Mouse (Mus musculus): ENCODE measurements around the gene Sfswap. TPM values are rescaled to one million over a fixed set of nuclear protein-coding genes. Genes with fewer than 3 reads are reported as not detected.

Gene Sfswap
- polyA plus RNA-seq, 1 experiment from 2014 or later: 53.6 TPM

GRCm38 (mm10) chr5:129521501-129521900 is 20.5 kb downstream of the Sfswap start:
- WGBS: 88% methylated on average over 7 of the region's 7 CpGs
- peaks cover 9% of the 10 kb centered on the region for H3K36me3 ChIP-seq (ENCODE audit: control insufficient read depth, insufficient read depth, low read length)
- H3K4me1 ChIP-seq (ENCODE audit: control insufficient read depth, insufficient read depth, low read length): no peaks in the 10 kb centered on the region
- H3K4me2 ChIP-seq (ENCODE audit: low read length): no peak overlapping the region
- H3K9me3 ChIP-seq (replicated peaks; ENCODE audit: control insufficient read depth, low read length, poor library complexity, severe bottlenecking): no peaks in the 10 kb centered on the region
- H3K27ac ChIP-seq (ENCODE audit: low read length): no peak overlapping the region
- H3K4me3 ChIP-seq (ENCODE audit: low read depth, low read length): no peak overlapping the region
- no peak for ATAC-seq
- no peak overlapping the region for H3K9ac ChIP-seq (ENCODE audit: low read depth, low read length)
- H3K27me3 ChIP-seq (ENCODE audit: control insufficient read depth, insufficient read depth, low read depth, low read length): no peaks in the 10 kb centered on the region

DNA sequence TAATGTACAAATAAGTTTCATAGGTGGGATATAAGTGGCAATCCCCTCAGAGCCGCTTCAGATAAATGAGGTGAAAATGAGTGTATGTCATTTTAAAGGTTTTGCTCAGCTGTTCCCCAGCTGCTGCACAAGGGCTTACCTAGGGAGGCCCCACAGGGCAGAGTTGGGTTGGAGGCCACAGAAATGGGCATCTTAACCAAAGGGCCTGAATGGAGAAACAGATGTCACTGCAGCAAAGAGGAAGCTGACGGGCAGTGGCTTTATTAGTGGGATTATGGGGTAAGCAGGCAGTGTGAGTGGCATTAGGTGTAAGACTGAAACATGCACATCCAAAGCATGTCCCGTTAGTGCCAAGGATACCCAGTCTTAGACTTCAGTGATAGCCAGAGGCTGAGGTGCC is 20.9 kb downstream of the Sfswap start:
- H3K4me3 ChIP-seq (ENCODE audit: low read depth, low read length): no peak overlapping the region
- no peak for ATAC-seq
- no peaks in the 10 kb centered on the region for H3K27me3 ChIP-seq (ENCODE audit: control insufficient read depth, insufficient read depth, low read depth, low read length)
- H3K9me3 ChIP-seq (replicated peaks; ENCODE audit: control insufficient read depth, low read length, poor library complexity, severe bottlenecking): no peaks in the 10 kb centered on the region
- 90% methylated on average over 3 of the region's 3 CpGs for WGBS
- H3K27ac ChIP-seq (ENCODE audit: low read length): no peak overlapping the region
- H3K4me2 ChIP-seq (ENCODE audit: low read length): no peak overlapping the region
- H3K9ac ChIP-seq (ENCODE audit: low read depth, low read length): no peak overlapping the region
- H3K36me3 ChIP-seq (ENCODE audit: control insufficient read depth, insufficient read depth, low read length): peaks cover 9% of the 10 kb centered on the region
- H3K4me1 ChIP-seq (ENCODE audit: control insufficient read depth, insufficient read depth, low read length): no peaks in the 10 kb centered on the region

DNA sequence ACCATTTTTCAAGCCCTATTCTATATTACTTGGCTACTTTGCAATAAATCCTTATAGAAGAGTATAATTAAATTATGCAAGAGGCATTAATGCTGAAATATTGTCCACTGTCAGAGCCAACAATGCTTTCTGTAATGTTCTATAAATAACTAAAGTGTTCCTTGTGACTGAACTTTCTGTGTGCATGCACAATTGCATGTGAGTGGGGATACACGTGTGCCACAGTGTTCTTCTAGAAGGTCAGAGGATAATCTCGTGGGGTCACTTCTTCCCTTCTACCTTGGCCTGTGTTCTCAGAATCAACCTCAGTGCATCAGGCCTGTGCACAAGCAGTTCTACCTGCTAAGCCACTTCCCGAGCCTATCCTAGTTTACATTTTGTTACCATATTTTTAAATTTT is 22.1 kb downstream of the Sfswap start:
- H3K27me3 ChIP-seq (ENCODE audit: control insufficient read depth, insufficient read depth, low read depth, low read length): no peaks in the 10 kb centered on the region
- no peak for ATAC-seq
- H3K9ac ChIP-seq (ENCODE audit: low read depth, low read length): no peak overlapping the region
- 84% methylated on average over 3 of the region's 3 CpGs for WGBS
- H3K4me2 ChIP-seq (ENCODE audit: low read length): no peak overlapping the region
- H3K36me3 ChIP-seq (ENCODE audit: control insufficient read depth, insufficient read depth, low read length): peaks cover 5% of the 10 kb centered on the region
- H3K4me1 ChIP-seq (ENCODE audit: control insufficient read depth, insufficient read depth, low read length): no peaks in the 10 kb centered on the region
- no peaks in the 10 kb centered on the region for H3K9me3 ChIP-seq (replicated peaks; ENCODE audit: control insufficient read depth, low read length, poor library complexity, severe bottlenecking)
- no peak overlapping the region for H3K27ac ChIP-seq (ENCODE audit: low read length)
- no peak overlapping the region for H3K4me3 ChIP-seq (ENCODE audit: low read depth, low read length)

DNA sequence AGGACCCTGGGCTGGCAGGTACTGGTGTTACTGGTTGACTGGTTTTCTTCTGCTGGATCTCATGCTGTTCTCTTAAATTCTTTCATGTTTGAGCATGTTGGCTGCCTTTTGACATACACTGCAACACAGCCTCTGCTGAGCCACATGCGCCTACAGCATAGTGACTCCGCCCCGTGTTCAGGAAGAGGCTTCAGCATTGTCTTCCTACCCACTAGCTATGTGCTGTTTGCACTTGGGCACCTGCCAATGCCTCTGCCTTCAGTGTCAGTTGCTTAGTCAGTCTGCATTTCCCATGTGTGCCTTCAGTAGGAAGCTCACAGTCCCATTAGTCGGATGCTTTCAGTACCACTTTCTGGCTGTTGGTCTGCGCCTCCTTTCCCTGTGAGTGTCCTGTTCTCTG is 23.7 kb downstream of the Sfswap start:
- Histone ChIP-seq H3K4me3 (ENCODE audit: low read depth, low read length) (no peak overlapping the region), H3K27ac (ENCODE audit: low read length) (no peak overlapping the region), H3K4me1 (ENCODE audit: control insufficient read depth, insufficient read depth, low read length) (no peaks in the 10 kb centered on the region), H3K9me3 (replicated peaks; ENCODE audit: control insufficient read depth, low read length, poor library complexity, severe bottlenecking) (no peaks in the 10 kb centered on the region), H3K4me2 (ENCODE audit: low read length) (no peak overlapping the region), H3K36me3 (ENCODE audit: control insufficient read depth, insufficient read depth, low read length) (peaks cover 5% of the 10 kb centered on the region), H3K9ac (ENCODE audit: low read depth, low read length) (no peak overlapping the region), H3K27me3 (ENCODE audit: control insufficient read depth, insufficient read depth, low read depth, low read length) (no peaks in the 10 kb centered on the region)
- 94% methylated on average over 5 of the region's 5 CpGs for WGBS
- ATAC-seq: no peak

- no peak overlapping the region for H3K9ac ChIP-seq (ENCODE audit: low read depth, low read length)
- H3K27me3 ChIP-seq (ENCODE audit: control insufficient read depth, insufficient read depth, low read depth, low read length): no peaks in the 10 kb centered on the region
- ATAC-seq: no peak
- no peak overlapping the region for H3K4me2 ChIP-seq (ENCODE audit: low read length)
- H3K27ac ChIP-seq (ENCODE audit: low read length): no peak overlapping the region
- 95% methylated on average over 5 of the region's 5 CpGs for WGBS
- H3K4me1 ChIP-seq (ENCODE audit: control insufficient read depth, insufficient read depth, low read length): no peaks in the 10 kb centered on the region
- no peaks in the 10 kb centered on the region for H3K9me3 ChIP-seq (replicated peaks; ENCODE audit: control insufficient read depth, low read length, poor library complexity, severe bottlenecking)
- peaks cover 5% of the 10 kb centered on the region for H3K36me3 ChIP-seq (ENCODE audit: control insufficient read depth, insufficient read depth, low read length)
- no peak overlapping the region for H3K4me3 ChIP-seq (ENCODE audit: low read depth, low read length)
Observed at GRCm38 (mm10) chr5:129527162-129527561, 26.1 kb downstream of the Sfswap start.

DNA sequence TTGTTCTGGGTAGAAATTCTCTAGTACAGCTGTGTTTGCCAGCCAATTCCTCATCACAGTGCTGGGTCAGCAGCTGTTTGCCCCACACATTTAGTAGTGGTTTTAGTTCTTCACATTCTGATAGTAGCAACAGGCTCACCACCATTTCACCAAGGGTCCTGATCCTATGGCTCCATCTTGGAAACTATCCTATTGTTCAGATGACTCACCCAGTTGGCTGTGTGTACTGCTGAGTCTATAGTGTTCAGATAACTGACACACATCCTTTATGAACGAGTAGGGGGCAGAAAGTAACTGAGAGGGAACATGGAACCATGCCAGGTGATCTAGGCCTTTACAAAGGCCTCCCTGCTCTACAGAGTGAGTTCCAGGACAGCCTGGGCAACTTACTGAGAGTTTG is 28.6 kb downstream of the Sfswap start:
- H3K36me3 ChIP-seq (ENCODE audit: control insufficient read depth, insufficient read depth, low read length): no peaks in the 10 kb centered on the region; the same call in none of the 2 replicates
- no peak for ATAC-seq
- H3K4me2 ChIP-seq (ENCODE audit: low read length): no peak overlapping the region
- no peaks in the 10 kb centered on the region for H3K9me3 ChIP-seq (replicated peaks; ENCODE audit: control insufficient read depth, low read length, poor library complexity, severe bottlenecking)
- H3K9ac ChIP-seq (ENCODE audit: low read depth, low read length): no peak overlapping the region
- H3K27ac ChIP-seq (ENCODE audit: low read length): no peak overlapping the region
- no peak overlapping the region for H3K4me3 ChIP-seq (ENCODE audit: low read depth, low read length)
- H3K4me1 ChIP-seq (ENCODE audit: control insufficient read depth, insufficient read depth, low read length): no peaks in the 10 kb centered on the region
- no peaks in the 10 kb centered on the region for H3K27me3 ChIP-seq (ENCODE audit: control insufficient read depth, insufficient read depth, low read depth, low read length)
- 59% methylated on average over 1 of the region's 1 CpGs for WGBS

- no peaks in the 10 kb centered on the region for H3K27me3 ChIP-seq (ENCODE audit: control insufficient read depth, insufficient read depth, low read depth, low read length)
- no peak overlapping the region for H3K4me2 ChIP-seq (ENCODE audit: low read length)
- no peaks in the 10 kb centered on the region for H3K9me3 ChIP-seq (replicated peaks; ENCODE audit: control insufficient read depth, low read length, poor library complexity, severe bottlenecking)
- H3K27ac ChIP-seq (ENCODE audit: low read length): no peak overlapping the region
- H3K9ac ChIP-seq (ENCODE audit: low read depth, low read length): no peak overlapping the region
- H3K4me3 ChIP-seq (ENCODE audit: low read depth, low read length): no peak overlapping the region
- WGBS: 88% methylated on average over 3 of the region's 3 CpGs
- no peak for ATAC-seq
- no peaks in the 10 kb centered on the region for H3K4me1 ChIP-seq (ENCODE audit: control insufficient read depth, insufficient read depth, low read length)
- H3K36me3 ChIP-seq (ENCODE audit: control insufficient read depth, insufficient read depth, low read length): no peaks in the 10 kb centered on the region
Observed at GRCm38 (mm10) chr5:129533731-129534130, 32.7 kb downstream of the Sfswap start.

DNA sequence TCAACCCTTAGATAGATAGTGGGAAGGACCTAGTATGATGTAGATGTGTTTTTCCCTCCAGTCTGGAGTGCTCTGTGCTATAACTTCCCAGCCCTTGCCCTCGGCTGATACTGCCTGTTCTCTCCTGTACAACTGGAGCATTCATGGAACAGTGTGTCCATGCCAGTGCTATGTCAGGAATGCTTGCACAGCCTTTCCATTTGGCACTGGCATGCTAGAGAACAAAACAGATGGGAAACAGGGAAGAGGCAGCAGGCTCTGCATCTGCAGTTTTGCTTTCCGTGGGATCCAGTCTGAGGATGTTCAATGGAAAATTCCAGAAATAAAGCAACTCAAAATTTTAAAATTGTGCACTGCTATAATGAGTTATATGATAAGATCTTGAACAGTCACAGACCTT is 33.5 kb downstream of the Sfswap start:
- H3K27ac ChIP-seq (ENCODE audit: low read length): no peak overlapping the region
- no peak overlapping the region for H3K9ac ChIP-seq (ENCODE audit: low read depth, low read length)

GRCm38 (mm10) chr5:129535021-129535420 is 34.0 kb downstream of the Sfswap start:
- Histone ChIP-seq H3K4me2 (ENCODE audit: low read length) (no peak overlapping the region), H3K4me1 (ENCODE audit: control insufficient read depth, insufficient read depth, low read length) (no peaks in the 10 kb centered on the region), H3K27me3 (ENCODE audit: control insufficient read depth, insufficient read depth, low read depth, low read length) (no peaks in the 10 kb centered on the region), H3K9ac (ENCODE audit: low read depth, low read length) (no peak overlapping the region), H3K36me3 (ENCODE audit: control insufficient read depth, insufficient read depth, low read length) (peaks cover 6% of the 10 kb centered on the region; the same call in 1 of the 2 replicates), H3K27ac (ENCODE audit: low read length) (no peak overlapping the region), H3K4me3 (ENCODE audit: low read depth, low read length) (no peak overlapping the region), H3K9me3 (replicated peaks; ENCODE audit: control insufficient read depth, low read length, poor library complexity, severe bottlenecking) (no peaks in the 10 kb centered on the region)
- WGBS: 96% methylated on average over 2 of the region's 2 CpGs
- ATAC-seq: no peak

More for the DNA sequence above, 33.5 kb downstream of the Sfswap start:
- H3K4me1 ChIP-seq (ENCODE audit: control insufficient read depth, insufficient read depth, low read length): no peaks in the 10 kb centered on the region
- no peak overlapping the region for H3K4me3 ChIP-seq (ENCODE audit: low read depth, low read length)
- no peak overlapping the region for H3K4me2 ChIP-seq (ENCODE audit: low read length)
- WGBS: 83% methylated on average over 2 of the region's 2 CpGs
- H3K9me3 ChIP-seq (replicated peaks; ENCODE audit: control insufficient read depth, low read length, poor library complexity, severe bottlenecking): no peaks in the 10 kb centered on the region
- no peaks in the 10 kb centered on the region for H3K27me3 ChIP-seq (ENCODE audit: control insufficient read depth, insufficient read depth, low read depth, low read length)
- no peak for ATAC-seq
- H3K36me3 ChIP-seq (ENCODE audit: control insufficient read depth, insufficient read depth, low read length): peaks cover 3% of the 10 kb centered on the region; the same call in 1 of the 2 replicates
